Mouse (Mus musculus): ENCODE data around the gene Pex16. TPM values are rescaled to one million over a fixed set of nuclear protein-coding genes. Genes with fewer than 3 reads are reported as not detected.
"Not testable (repeated sequence)": the region's sequence is repeated elsewhere in the genome, so short reads cannot be mapped to it uniquely, and the experiment has no call there.

Pex16 gene
- total RNA-seq, 2 experiments from 2014 or later: 3.3 TPM; not detected in 1

DNA sequence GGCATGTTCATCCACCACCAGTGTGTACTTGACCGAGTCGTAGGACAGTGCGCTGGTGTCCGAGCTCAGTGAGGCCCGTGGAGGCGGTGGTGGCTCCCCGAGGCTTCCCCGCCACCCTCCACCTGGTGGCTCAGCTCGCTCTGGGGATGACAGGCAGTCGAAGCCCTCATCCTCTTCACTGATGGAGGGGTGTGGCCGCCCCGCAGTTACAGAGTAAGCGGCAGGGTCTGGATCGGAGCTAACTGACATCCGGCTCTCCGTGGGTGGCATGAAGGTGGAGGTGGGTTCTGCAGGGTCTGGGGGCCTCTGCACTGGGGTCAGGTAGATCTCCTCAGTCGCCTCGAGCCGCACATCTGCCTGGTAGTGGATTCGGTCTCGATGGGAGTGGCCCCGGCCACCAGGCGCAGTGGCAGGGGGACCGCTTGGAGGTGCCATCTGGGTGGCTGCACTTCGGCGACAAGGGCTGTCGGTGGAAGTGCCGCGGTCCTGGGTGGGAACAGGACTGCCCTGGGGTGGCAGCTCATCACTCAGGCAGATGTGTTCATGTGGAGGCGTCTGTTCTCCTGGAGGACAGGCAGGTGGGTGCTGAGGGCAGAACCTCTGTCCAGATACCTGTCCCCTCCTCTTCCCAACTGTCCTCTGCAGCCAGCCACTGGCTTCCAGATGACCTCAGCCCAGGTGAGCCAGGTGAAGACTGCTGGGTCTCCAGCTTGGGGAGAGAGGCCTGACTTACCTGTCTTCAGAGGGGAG is 12.5 kb downstream of the Pex16 start:
- no peak for ATAC-seq (replicated peaks; ENCODE audit: low FRiP score, poor library complexity, severe bottlenecking)

DNA sequence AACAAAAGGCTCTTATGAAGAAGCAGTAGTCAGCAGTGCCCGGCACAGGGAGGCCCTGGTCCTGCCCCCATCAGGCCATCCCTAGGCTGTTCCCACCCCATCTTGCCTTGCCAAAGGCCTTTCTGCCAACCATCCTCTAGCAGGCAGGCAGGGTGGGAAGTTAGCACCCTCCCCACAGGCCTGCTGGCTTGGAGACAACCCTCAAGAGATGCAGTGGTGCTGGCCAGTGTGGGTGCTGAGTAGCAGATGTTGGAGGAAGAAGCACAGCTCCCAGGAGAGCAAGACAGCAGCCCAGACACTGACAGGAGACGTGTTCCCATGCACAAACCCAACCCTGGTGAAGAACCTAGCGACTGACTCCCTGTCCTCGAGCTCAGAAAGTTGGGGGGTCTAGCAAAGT is 13.2 kb downstream of the Pex16 start:
- no peak for ATAC-seq (replicated peaks; ENCODE audit: low FRiP score, poor library complexity, severe bottlenecking)

DNA sequence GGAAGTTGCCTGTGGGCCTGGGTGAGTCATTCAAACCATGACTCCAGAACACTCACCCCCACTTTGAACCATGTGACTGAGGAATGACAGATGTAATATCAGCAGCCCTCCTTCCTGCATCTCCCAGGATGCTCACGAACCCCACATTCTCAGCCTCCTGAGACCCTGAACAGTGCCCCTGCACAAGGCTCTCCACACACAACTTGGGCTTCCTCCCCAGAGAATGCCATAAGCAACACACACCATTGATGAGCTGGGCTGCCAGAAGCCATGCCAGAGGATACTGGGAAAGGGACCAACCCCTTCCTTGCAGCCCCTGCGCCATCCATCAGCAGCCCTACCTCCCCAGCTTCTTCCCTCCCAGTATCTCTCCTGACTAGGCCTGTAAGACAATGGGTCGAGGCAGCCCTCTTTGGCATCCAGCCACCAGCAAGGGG is 13.6 kb downstream of the Pex16 start:
- no peak for ATAC-seq (replicated peaks; ENCODE audit: low FRiP score, poor library complexity, severe bottlenecking)

DNA sequence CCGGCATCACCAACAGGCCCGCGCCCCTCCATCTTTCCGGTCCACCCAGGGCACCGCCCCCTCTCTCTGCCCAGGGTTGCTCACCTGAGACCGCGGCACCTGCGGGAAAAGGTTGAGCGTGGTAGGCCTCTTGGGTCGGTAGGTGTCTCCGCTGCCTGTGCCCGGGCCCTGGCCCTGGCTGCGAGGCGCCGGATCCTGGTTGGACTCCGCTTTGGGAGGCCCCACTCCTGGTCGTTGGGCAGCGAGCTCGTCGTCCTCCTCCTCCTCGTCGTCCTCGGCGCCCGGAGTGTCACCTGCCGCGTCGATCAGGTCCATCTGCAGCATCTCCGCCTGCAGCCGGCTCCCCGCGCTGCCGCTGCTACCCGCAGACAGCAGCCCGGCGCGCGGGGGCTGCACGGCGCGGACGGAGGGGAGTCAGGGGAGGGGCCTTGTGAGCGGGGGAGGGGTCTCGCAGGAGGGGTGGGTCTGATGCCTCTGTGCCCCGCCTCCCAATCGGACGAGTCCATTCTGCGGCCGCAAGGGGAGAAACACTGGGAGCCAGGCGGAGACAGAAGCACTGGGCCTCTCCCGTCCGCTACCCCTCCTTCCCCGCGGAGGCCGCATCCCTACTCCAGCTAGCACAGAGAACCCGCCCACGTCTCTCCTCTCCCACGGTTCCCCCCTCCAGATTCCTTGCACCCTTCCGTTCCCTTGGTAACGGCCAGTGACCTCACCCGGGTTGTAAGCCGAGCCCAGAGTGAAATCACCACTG is 14.6 kb downstream of the Pex16 start:
- ATAC-seq (replicated peaks; ENCODE audit: low FRiP score, poor library complexity, severe bottlenecking): no peak

DNA sequence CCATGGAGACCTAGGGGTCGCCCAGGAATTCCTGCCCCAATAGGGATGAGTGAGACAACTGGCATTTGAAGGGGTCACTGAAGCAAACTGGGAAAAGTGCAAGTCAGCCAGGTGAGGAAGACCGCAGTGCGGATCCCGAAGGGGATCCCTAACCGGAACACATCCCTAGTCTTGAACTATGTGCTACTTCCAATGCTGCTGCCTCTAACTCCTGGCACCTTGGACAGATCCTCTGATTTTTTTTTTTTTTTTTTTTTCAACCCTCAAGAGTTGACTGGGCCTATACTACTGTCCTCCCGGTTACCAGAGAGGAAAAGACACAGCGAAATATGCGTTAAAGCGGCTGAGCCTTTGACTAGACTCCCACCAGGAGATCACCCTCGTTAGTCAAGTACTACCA is 15.2 kb downstream of the Pex16 start:
- no peak for ATAC-seq (replicated peaks; ENCODE audit: low FRiP score, poor library complexity, severe bottlenecking)

DNA sequence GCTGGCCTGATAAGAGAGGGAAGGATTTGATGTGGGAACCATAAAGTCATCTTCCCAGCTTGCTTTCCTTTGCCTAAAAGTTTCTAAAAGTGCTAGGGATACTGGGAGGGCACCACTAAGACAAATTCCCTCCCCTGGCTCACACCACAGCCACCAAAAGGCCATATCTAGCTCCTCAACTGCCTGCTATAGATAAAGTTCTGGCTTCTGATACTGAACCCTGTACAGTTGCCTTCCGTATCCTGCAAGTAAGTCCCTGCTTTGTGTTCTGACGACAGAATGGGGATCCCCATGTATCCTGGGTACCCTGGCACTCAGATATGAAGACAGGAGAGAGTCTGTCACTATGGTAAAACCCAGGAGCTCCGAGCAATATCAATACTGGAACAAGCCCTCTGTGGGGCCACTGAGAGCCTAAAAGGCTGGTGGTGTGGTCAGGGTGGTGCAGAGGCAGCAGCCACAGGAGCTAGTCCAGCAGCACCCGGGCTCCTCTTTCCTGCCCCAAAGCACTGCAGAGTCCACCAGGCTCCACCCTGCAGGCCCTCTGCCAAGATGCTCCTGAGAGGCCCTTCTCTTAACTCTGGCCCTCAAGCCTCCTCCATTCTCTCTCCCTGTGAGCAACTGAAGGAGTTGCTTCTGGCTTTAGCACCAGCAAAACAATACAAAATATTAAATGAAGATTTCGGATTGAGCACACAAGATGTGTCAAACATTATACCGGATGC is 15.9 kb downstream of the Pex16 start:
- no peak for ATAC-seq (replicated peaks; ENCODE audit: low FRiP score, poor library complexity, severe bottlenecking)

DNA sequence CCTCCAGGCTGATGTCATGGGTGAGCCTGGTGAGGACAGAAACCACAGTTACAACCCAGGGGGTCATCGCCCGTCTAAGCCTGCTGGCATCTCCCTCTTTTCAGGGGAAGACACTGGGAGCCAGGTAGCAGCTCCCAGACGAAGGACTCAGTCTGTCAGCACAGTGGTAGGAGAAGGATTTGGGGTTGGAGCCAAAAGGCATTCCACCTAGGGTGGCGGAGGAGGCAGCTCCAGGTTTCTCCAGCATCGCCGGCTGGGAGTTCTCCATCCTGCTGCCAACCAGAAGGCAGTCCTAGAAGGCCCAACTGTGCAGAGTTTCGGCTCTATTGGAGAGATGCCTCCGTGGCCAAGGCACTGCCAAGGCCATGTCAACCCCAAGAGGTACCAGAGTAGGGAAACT is 16.6 kb downstream of the Pex16 start:
- no peak for ATAC-seq (replicated peaks; ENCODE audit: low FRiP score, poor library complexity, severe bottlenecking)

DNA sequence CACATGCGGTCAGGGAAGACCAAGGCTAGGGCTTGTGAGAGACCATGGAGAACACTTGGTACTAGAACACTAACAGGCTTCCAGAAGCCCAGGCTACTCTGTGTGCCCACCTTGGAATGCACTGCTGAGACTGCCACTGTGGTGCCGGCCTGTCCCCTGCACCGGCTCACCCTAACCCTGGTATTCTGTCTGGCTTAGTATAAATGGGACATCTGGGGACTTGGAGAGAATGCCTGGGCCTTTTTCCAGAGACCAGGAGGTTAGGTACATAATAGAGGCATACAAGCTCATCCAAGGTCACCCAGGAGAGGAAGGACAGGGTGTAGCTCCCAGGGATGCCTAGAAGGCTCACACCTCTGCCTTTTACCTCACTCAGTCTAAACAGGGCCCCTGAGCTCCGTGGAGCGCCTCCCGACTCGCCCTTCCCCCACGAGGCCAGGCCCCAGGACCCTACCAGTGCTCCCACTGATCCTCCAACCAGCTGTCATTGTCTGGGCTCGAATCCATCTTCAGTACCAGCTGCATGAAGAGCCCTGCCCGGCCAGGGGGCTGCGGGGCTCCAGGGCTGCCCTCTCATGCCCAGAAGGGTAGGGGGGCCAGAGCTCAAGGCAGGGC is 17.3 kb downstream of the Pex16 start:
- ATAC-seq (replicated peaks; ENCODE audit: low FRiP score, poor library complexity, severe bottlenecking): no peak

DNA sequence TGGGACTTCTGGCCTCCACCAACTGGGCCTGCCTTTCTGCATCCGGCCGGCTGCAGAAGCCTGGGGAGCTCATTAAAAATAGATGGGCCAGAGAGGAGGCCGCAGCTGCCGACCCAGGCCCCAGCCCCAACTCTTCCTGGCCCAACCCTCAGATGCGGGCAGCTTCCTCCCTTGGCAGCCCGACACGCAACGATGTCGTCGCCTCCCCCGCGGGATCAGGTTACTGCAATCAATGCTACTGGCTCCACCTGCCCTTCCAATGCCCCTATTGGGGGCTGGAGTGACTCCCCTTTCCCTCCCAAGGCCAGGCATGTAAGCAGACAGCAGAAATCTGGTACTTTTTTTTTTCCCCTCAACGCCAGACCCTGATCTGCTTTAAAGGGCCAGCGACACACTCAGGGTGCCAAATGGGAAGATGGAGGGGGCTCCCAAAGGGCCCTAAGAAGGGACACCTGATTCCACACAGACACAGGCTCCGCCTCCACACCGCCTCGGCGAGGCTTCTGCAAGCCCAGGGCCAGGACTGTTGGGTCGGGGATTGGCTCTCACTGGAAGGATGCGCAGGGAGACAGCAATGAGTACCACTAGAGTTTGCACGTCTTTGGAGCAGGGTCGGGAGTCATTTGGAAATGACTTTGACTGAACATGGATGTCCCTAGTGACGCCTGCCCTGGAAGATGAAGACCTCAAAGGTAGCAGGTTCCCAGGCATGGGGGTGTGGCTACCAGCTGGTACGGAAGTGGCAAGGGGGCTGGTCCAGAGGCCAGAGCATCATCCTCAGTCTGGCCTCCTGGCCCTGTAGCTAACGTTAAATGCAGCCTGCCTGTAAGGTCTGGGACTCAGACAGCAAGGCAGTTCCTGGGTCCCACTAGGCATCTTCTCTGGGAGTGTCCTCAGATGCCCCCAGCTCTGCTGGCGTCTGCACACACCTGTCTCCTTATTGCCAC is 18.1 kb downstream of the Pex16 start:
- ATAC-seq (replicated peaks; ENCODE audit: low FRiP score, poor library complexity, severe bottlenecking): no peak

DNA sequence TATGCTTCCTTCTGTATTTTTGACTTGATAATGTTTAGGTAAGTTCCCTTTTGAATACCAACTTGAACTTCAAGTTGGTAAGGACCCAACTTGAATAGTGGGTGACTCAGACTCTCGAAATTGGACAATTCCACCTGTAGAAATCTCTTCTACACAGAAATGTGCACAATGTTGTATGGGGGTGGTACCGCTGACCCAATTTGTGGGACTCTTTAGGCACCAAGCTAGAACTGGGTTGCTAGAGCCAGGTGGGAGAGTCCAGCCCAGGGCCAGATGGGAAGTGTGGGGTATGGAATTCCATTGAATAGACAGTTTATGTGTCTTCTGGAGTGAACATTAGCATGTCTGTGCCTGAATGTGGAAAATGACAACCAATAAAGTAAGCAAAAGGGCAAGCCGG is 21.1 kb downstream of the Pex16 start:
- ATAC-seq (replicated peaks; ENCODE audit: low FRiP score, poor library complexity, severe bottlenecking): no peak

DNA sequence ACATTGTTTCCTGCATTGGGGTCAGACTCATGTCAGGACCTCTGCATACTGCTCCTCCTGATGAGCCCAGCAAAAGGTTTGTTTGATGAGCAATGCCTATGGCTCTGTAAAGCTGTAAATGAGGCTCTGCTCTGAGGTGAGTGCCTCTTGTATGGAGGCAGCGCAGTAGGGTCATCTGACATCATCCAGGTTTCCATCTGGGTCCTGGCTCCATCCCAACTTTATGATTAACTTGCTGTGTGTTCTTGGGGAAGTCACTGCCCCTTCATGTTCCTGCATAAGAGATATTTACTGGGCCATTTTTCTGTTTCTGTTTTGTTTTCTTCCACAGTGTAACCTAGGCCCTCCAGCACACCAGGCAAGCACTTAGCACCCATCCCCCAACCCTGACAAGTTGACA is 23.0 kb downstream of the Pex16 start:
- ATAC-seq (replicated peaks; ENCODE audit: low FRiP score, poor library complexity, severe bottlenecking): no peak

DNA sequence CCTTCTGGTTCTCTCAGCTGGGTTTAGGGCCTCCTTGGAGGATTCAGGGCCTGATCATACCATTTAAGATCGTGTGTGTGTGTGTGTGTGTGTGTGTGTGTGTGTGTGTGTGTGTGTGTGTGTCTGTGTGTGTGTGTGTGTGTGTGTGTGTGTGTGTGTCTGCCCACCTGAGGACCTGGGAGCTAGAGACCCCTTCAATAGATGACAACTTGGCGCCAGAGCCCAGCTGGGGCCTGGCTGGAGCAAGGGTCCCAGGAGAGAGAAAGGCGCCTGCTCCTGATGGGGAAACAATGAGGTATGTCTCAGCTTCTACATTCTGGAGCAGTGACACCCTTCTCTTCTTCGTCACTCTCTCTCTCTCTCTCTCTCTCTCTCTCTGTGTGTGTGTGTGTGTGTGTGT is 25.4 kb downstream of the Pex16 start:
- not testable (repeated sequence) for ATAC-seq (replicated peaks; ENCODE audit: low FRiP score, poor library complexity, severe bottlenecking)

DNA sequence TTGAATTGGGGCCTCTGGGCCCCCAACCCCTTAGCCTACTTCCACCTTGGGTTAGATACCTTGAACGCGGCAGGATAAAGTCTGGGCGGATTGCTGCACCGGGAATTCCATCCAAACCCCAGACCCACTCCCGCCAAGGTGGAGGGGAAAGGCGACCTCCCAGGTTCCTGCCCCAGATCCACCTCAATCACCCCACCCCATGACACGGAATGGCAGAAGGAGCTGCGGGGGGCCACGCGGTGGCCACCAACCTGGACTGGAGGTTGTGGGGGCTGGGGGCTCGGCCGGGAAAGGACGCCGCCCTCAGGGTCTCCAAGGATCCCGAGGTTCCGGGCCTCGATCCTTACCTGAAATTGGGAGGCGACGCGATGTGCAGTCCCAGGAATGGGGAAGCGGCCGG is 26.2 kb downstream of the Pex16 start:
- no peak for ATAC-seq (replicated peaks; ENCODE audit: low FRiP score, poor library complexity, severe bottlenecking)

DNA sequence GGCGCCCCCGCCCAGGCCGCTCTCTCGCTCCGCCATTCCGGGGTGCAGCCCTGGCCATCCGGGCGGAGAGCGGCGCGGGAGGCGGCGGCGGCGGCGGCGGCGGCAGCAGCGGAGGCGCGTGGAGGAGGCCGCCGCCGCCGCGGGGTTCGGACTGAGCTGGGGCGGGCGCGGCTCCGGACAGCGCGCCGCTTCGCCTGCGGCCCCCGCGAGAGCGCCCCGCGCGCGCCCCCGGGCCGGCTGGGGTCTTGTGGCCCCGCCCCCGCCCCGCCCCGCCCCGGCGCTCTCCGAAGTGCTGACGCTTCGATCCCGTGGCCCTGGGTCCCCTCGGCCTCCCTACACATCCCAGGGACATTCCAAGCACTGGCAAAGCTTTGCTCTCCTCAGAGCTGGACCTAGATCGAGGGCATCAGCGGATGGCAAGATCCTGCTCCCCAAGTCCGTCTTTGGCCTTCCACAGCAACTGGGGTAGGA is 26.6 kb downstream of the Pex16 start, which contains the start of gene Mapk8ip1:
TSS of gene Mapk8ip1 (minus strand) at position 173 of the 471 bp plus-strand sequence.
- ATAC-seq (replicated peaks; ENCODE audit: low FRiP score, poor library complexity, severe bottlenecking): no peak

DNA sequence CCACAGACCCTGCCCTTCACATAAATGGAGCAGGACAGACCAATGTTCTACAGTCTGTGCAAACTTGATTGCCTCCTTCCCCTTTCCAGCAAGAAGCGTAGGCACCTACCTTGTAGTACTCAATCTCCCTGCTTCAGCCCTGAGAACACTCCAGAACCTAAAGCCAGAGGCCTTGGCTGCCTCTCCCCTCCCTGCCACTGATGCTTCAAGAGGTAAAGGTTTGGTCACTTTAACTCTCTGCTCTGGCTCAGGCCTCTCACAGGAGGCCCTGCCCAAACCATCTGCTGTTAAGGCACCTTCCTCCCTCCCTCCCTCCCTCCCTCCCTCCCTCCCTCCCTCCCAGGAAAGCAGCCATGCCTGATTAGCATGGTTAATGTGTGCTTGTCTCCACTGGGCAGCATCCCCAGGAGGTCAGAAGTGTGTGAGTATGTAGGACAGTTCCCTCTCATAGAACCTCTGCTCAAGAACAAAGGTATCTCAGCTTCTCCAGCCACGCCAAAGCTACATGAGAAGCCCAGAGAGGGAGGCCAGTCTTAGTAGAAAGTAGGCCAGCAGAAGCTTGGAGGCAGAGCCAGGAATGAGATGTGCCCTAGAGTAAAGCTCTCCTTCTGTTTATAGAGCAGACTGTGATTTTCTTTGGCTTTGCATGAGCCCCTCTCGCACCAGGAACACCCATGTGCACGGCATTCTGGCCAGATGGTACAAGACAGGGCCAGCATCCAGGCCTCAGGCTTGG is 28.3 kb downstream of the Pex16 start:
- no peak for ATAC-seq (replicated peaks; ENCODE audit: low FRiP score, poor library complexity, severe bottlenecking)

DNA sequence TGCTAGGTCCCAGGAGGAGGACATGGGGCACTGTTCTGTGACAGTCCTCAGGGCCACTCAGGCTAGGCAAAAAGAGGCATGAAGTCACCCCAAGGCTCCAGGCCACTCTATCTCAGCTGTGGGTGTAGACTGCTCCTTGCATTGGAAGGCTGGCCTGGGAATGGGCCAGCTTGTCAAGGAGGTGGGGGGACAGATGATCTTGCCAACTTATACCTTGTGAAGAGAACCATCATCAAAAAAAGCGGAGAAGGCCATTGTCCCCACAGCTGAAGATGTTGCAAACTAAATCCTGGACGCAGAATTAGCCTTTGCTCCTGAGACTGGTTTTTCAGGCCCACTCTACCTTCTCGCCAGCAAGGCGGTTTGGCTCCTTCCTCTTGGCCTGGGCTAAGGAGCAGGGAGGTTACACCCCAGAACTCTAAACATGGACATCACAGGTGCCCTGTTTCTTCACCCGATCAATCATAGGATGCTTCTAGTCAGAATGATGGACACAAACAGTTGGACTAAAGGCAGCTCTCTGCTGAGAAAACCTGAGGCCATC is 29.4 kb downstream of the Pex16 start:
- ATAC-seq (replicated peaks; ENCODE audit: low FRiP score, poor library complexity, severe bottlenecking): no peak

DNA sequence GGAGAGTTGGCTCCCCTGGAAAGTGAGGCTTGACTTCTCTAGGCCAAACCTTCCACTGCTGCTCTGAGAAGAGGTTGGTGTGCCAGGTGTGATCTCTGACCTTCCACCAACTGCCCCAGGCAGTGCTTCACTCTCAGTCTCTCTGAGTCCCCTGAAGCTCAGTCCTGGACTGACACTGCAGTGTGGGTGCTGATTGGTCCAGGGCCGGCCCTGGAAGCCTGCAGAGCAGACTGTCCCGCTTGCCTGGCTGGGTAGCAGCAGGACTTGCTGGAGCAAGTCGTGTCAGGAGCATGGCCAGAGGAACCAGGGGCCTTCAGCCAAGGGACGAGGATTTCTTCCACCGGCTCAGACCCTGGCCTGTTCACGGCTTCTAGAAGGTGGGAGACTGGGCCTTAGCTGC is 30.3 kb downstream of the Pex16 start:
- ATAC-seq (replicated peaks; ENCODE audit: low FRiP score, poor library complexity, severe bottlenecking): no peak

DNA sequence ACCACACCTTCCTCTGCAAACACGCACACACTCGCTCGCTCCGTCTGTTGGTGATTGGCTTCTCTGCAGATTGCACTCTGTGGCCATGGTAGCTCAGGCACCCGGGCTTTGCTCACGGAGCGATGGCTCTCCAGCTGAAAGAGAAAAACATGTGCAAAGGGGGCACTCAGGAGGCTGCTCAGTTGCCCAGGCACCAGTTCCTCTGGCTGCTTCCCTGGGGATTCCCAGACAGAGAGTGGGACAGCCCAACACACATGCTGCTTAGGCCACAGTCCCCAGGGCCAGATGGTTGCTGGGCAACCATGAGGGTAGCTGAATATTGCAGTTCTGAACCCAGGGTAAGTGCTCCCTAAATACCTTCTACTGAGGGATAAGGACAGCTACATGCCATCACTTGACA is 31.2 kb downstream of the Pex16 start:
- ATAC-seq (replicated peaks; ENCODE audit: low FRiP score, poor library complexity, severe bottlenecking): no peak
